Mouse (Mus musculus): ENCODE measurements at regions not wholly inside any gene's neighbourhood (a gene's known extent, or its start where the extent isn't known, plus 50 kb on each side); places are given as distances from the start of the nearest gene placed in this dataset.
"Not testable (repeated sequence)": the region's sequence is repeated elsewhere in the genome, so short reads cannot be mapped to it uniquely, and the experiment has no call there.

DNA sequence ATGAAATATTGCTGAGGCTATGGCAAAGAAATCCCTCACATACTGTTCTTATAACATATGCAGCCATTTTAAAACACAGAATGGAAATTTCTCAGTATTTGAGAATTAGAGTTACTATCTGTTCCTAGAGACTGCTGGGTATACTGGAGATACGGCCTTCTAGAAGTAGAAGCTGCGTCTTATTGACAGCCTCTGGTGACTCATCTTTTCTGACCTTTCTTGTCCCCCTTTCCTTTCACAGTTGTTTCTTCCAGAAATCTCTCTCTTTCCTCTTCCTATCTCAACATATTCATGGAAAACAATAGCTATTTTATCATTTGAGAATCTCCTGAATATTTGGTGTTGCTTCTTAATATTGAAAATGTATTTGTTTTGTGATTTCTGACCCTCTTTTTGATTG is 315.1 kb downstream of the Atxn7l3b start:
- H3K27me3 ChIP-seq (ENCODE audit: control insufficient read depth, insufficient read depth, low read depth, low read length) = no peaks in the 10 kb centered on the region
- 93% methylated on average over 2 of the region's 2 CpGs for WGBS
- H3K4me1 ChIP-seq (ENCODE audit: control insufficient read depth, insufficient read depth, low read length) = no peaks in the 10 kb centered on the region
- no peaks in the 10 kb centered on the region for H3K9me3 ChIP-seq (replicated peaks; ENCODE audit: control insufficient read depth, low read length, poor library complexity, severe bottlenecking)
- no peak overlapping the region for H3K9ac ChIP-seq (ENCODE audit: low read depth, low read length)
- H3K4me3 ChIP-seq (ENCODE audit: low read depth, low read length) = no peak overlapping the region
- no peak overlapping the region for H3K27ac ChIP-seq (ENCODE audit: low read length)
- H3K36me3 ChIP-seq (ENCODE audit: control insufficient read depth, insufficient read depth, low read length) = no peaks in the 10 kb centered on the region
- no peak for ATAC-seq
- no peak overlapping the region for H3K4me2 ChIP-seq (ENCODE audit: low read length)

DNA sequence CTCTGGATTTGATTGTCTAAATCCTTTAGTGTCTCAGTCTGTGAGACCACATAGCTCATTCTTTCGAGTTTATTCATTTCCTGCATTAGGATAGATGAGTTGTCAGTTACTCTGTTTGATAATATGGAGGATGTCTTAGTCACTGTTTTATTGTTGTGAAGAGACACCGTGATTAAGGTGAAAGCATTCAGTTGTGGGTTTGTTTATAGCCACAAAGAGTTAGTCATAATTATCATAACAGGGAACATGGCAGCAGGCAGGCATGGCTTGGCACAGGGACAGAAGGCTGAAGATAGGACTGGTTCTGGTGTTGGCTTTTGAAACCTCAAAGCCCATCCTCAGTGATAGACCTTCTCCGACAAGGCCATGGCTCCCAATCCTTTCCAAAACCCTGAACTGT is 314.6 kb downstream of the Atxn7l3b start:
- Histone ChIP-seq H3K4me1 (ENCODE audit: control insufficient read depth, insufficient read depth, low read length) (peaks cover 2% of the 10 kb centered on the region), H3K4me2 (ENCODE audit: low read length) (no peak overlapping the region), H3K27me3 (ENCODE audit: control insufficient read depth, insufficient read depth, low read depth, low read length) (no peaks in the 10 kb centered on the region), H3K9me3 (replicated peaks; ENCODE audit: control insufficient read depth, low read length, poor library complexity, severe bottlenecking) (no peaks in the 10 kb centered on the region), H3K9ac (ENCODE audit: low read depth, low read length) (no peak overlapping the region), H3K36me3 (ENCODE audit: control insufficient read depth, insufficient read depth, low read length) (no peaks in the 10 kb centered on the region), H3K27ac (ENCODE audit: low read length) (no peak overlapping the region), H3K4me3 (ENCODE audit: low read depth, low read length) (no peak overlapping the region)
- no peak for ATAC-seq
- WGBS = 87% methylated on average over 3 of the region's 3 CpGs

DNA sequence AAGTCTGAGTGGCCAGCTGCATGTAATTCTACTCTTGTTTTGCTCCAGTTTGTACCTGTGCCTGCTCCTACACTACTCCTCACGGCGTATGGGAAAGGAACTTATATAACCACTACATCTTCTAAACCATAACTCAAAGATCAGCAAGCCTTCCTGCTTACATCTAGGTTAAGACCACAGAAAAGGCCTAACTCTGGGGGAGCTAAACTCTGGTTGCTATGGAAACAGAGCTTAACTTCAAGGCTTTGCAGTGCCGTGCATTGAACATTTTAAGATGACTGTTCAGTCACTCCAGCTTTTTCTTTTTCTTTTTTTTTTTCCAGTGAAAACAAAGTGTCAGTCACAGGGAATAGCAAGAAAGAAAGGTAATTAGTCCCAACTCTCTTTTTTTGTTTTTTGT is 309.1 kb downstream of the Atxn7l3b start:
- no peaks in the 10 kb centered on the region for H3K9me3 ChIP-seq (replicated peaks; ENCODE audit: control insufficient read depth, low read length, poor library complexity, severe bottlenecking)
- H3K4me2 ChIP-seq (ENCODE audit: low read length) = no peak overlapping the region
- H3K27ac ChIP-seq (ENCODE audit: low read length) = no peak overlapping the region
- no peaks in the 10 kb centered on the region for H3K27me3 ChIP-seq (ENCODE audit: control insufficient read depth, insufficient read depth, low read depth, low read length)
- H3K9ac ChIP-seq (ENCODE audit: low read depth, low read length) = no peak overlapping the region
- ATAC-seq = peak; percentile 89
- H3K4me3 ChIP-seq (ENCODE audit: low read depth, low read length) = no peak overlapping the region
- H3K36me3 ChIP-seq (ENCODE audit: control insufficient read depth, insufficient read depth, low read length) = no peaks in the 10 kb centered on the region
- WGBS = 30% methylated on average over 3 of the region's 3 CpGs
- H3K4me1 ChIP-seq (ENCODE audit: control insufficient read depth, insufficient read depth, low read length) = peaks cover 8% of the 10 kb centered on the region

DNA sequence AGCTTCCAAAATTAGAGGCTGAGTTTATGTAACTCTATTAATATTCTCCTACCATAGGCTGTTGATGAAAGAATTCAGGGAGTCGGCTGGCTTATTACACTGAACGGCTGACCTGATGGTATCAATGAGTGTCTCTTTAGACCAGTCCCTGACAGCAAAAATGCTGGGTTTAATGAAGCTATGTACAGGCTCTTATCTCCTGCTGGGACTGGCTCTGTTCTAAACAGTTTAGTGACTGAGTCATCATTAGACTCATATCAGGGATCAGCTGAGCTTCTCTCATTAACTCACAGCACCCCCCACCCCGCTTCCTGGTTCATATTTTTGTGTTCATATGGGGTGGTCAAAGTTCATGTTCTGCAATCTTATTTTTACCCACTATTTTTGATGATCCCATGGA is 299.0 kb downstream of the Atxn7l3b start:
- ATAC-seq = no peak
- Histone ChIP-seq H3K4me3 (ENCODE audit: low read depth, low read length) (no peak overlapping the region), H3K27me3 (ENCODE audit: control insufficient read depth, insufficient read depth, low read depth, low read length) (no peaks in the 10 kb centered on the region), H3K9ac (ENCODE audit: low read depth, low read length) (no peak overlapping the region), H3K4me2 (ENCODE audit: low read length) (no peak overlapping the region), H3K36me3 (ENCODE audit: control insufficient read depth, insufficient read depth, low read length) (no peaks in the 10 kb centered on the region), H3K27ac (ENCODE audit: low read length) (no peak overlapping the region), H3K4me1 (ENCODE audit: control insufficient read depth, insufficient read depth, low read length) (no peaks in the 10 kb centered on the region), H3K9me3 (replicated peaks; ENCODE audit: control insufficient read depth, low read length, poor library complexity, severe bottlenecking) (no peaks in the 10 kb centered on the region; the same call in 1 of the 2 replicates)
- WGBS = 72% methylated on average over 3 of the region's 3 CpGs

DNA sequence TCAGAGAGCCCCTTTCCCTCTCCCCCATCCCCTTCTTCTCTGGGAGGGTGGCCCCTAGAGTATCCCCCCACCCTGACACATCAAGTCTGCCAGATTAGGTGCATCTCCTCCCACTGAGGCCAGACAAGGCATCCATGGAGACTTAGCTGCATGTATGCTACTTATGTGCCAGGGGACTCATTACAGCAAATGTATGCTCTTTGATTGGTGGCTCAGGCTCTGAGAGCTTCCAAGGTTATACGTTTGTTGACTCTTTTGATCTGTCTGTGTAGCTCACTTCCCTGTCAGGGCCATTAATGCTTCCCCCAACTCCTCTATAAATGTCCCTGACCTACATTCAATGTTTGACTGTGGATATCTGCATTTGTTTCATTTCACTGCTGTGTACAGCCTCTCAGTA is 293.6 kb downstream of the Atxn7l3b start:
- Histone ChIP-seq H3K4me2 (ENCODE audit: low read length) (no peak overlapping the region), H3K9ac (ENCODE audit: low read depth, low read length) (no peak overlapping the region), H3K27ac (ENCODE audit: low read length) (no peak overlapping the region), H3K36me3 (ENCODE audit: control insufficient read depth, insufficient read depth, low read length) (no peaks in the 10 kb centered on the region), H3K4me3 (ENCODE audit: low read depth, low read length) (no peak overlapping the region), H3K4me1 (ENCODE audit: control insufficient read depth, insufficient read depth, low read length) (no peaks in the 10 kb centered on the region), H3K9me3 (replicated peaks; ENCODE audit: control insufficient read depth, low read length, poor library complexity, severe bottlenecking) (no peaks in the 10 kb centered on the region), H3K27me3 (ENCODE audit: control insufficient read depth, insufficient read depth, low read depth, low read length) (no peaks in the 10 kb centered on the region)
- peak; percentile 70; the same call in 1 of the 2 replicates for ATAC-seq
- whole genome bisulfite sequencing = 30% methylated on average over 1 of the region's 1 CpGs

DNA sequence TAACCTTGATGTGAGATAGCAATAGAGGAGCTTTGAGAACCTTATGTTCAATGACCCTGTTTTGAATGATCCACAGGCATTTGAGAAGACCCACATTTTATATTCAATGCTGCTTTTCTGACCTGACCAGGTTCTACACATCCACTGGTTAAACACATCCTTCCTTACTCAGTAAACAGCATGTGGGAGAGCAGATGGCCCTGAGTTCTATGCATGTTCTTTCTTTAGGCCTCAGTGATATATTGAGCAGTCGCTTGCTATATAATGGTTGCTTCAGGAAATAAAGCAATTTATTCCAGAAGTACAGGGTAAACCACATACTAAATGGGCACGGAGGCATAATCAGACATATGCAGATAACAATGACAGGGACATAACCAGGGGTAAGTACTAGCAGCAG is 292.2 kb downstream of the Atxn7l3b start:
- ATAC-seq = no peak
- Histone ChIP-seq H3K4me2 (ENCODE audit: low read length) (no peak overlapping the region), H3K36me3 (ENCODE audit: control insufficient read depth, insufficient read depth, low read length) (no peaks in the 10 kb centered on the region), H3K4me3 (ENCODE audit: low read depth, low read length) (no peak overlapping the region), H3K9me3 (replicated peaks; ENCODE audit: control insufficient read depth, low read length, poor library complexity, severe bottlenecking) (no peaks in the 10 kb centered on the region), H3K4me1 (ENCODE audit: control insufficient read depth, insufficient read depth, low read length) (no peaks in the 10 kb centered on the region), H3K27ac (ENCODE audit: low read length) (no peak overlapping the region), H3K27me3 (ENCODE audit: control insufficient read depth, insufficient read depth, low read depth, low read length) (no peaks in the 10 kb centered on the region), H3K9ac (ENCODE audit: low read depth, low read length) (no peak overlapping the region)
- WGBS = 96% methylated on average over 2 of the region's 2 CpGs

DNA sequence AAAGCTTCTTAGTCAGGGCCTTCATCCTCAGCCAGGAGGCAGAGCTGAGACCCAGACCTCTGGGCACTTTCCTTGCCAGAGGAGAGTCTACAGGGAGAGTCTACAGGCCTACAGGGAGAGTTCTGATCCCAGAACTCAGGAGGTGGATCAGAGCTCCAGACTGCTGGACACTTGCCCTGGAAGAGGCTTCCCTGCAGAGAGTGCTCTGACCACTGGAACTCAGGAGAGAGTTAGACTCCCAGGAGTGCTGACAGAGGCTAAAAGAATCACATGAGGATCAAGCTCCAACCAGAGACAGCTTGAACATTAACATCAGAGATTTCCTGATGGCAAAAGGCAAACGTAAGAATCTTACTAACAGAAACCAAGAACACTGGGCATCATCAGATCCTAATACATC is 288.2 kb downstream of the Atxn7l3b start:
- H3K36me3 ChIP-seq (ENCODE audit: control insufficient read depth, insufficient read depth, low read length); H3K9ac ChIP-seq (ENCODE audit: low read depth, low read length); H3K27me3 ChIP-seq (ENCODE audit: control insufficient read depth, insufficient read depth, low read depth, low read length); H3K4me1 ChIP-seq (ENCODE audit: control insufficient read depth, insufficient read depth, low read length); H3K4me2 ChIP-seq (ENCODE audit: low read length); H3K4me3 ChIP-seq (ENCODE audit: low read depth, low read length); ATAC-seq; H3K9me3 ChIP-seq (replicated peaks; ENCODE audit: control insufficient read depth, low read length, poor library complexity, severe bottlenecking); H3K27ac ChIP-seq (ENCODE audit: low read length): not testable (repeated sequence)
- 91% methylated on average over 1 of the region's 1 CpGs for WGBS

DNA sequence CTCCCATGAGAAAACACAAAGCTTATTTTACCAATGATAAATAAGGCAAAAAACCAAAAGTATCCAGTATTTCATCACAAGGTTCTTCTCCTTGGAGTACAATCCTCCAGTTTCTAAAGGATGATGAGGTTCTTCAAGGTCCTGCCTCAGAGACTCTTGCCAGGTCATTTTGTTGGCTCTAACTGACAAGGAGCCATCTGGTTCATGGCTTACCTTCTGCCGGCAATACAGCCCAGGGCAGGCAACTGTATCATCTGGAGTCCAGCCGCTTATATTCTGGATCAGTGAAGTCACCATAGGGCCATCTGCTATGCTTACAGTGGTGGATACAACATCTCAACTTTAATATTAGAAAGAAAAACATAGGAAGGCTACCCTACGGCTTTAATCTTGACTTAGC is 279.8 kb downstream of the Atxn7l3b start:
- Histone ChIP-seq H3K36me3 (ENCODE audit: control insufficient read depth, insufficient read depth, low read length) (no peaks in the 10 kb centered on the region), H3K9me3 (replicated peaks; ENCODE audit: control insufficient read depth, low read length, poor library complexity, severe bottlenecking) (no peaks in the 10 kb centered on the region), H3K4me1 (ENCODE audit: control insufficient read depth, insufficient read depth, low read length) (no peaks in the 10 kb centered on the region), H3K27ac (ENCODE audit: low read length) (no peak overlapping the region), H3K4me3 (ENCODE audit: low read depth, low read length) (no peak overlapping the region), H3K9ac (ENCODE audit: low read depth, low read length) (no peak overlapping the region), H3K27me3 (ENCODE audit: control insufficient read depth, insufficient read depth, low read depth, low read length) (no peaks in the 10 kb centered on the region), H3K4me2 (ENCODE audit: low read length) (no peak overlapping the region)
- no peak for ATAC-seq
- WGBS = 90% methylated on average over 3 of the region's 3 CpGs
